Mouse (Mus musculus): Measurements from ENCODE around the gene Gcn1l1.

DNA sequence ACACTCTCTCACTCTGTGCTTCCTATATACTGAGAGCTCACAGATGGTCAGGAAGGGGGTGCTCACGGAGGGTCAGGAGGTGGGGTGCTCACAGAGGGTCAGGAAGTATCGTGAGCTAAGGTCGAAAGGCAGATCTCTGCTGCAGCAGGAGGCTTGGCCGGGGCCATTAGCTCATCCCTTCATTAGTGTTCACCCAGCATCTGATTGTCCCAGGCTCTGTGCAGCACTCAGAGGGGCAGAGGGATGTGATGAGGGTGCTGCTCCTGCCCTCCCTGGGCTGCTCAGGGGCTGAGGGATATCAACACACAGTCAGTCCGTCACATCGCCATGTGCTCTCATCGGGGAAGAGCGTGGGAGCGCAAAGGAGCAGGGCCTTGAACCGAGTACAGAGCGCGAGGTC lies 40.6 kb upstream of the Gcn1l1 start:
- TF ChIP-seq CTCF (conservative IDR thresholded peaks at IDR 0.05 in 1 of 2, IDR thresholded peaks at IDR 0.05 in 1 of 2; ENCODE audit: low read depth in 2 of 2, low read length in 2 of 2) (no peak), USF2 (conservative IDR thresholded peaks at IDR 0.05; ENCODE audit: low read depth, low read length) (no peak), RCOR1 (conservative IDR thresholded peaks at IDR 0.05; ENCODE audit: low read depth, low read length) (no peak), CHD1 (IDR thresholded peaks at IDR 0.05; ENCODE audit: low read depth, low read length) (no peak), NELFE (IDR thresholded peaks at IDR 0.05; ENCODE audit: low read depth, low read length) (no peak), EP300 (IDR thresholded peaks at IDR 0.05; ENCODE audit: low read length) (no peak), TCF12 (IDR thresholded peaks at IDR 0.05; ENCODE audit: low read depth, low read length) (no peak)
